Mouse (Mus musculus) erythroblast, embryonic 14.5 days (primary cell): ENCODE results near the gene Snx10.

Experiments
- GATA1 ChIP-seq: IDR thresholded peaks from 2 replicates; pipeline ENCODE4 v1.6.1; 2012; ENCODE audit warnings: low read length, inconsistent platforms, mixed read lengths
- TAL1 ChIP-seq: IDR thresholded peaks from 3 replicates; pipeline ENCODE4 v1.6.1; 2012; ENCODE audit warnings: low read length, inconsistent platforms, mixed read lengths

DNA sequence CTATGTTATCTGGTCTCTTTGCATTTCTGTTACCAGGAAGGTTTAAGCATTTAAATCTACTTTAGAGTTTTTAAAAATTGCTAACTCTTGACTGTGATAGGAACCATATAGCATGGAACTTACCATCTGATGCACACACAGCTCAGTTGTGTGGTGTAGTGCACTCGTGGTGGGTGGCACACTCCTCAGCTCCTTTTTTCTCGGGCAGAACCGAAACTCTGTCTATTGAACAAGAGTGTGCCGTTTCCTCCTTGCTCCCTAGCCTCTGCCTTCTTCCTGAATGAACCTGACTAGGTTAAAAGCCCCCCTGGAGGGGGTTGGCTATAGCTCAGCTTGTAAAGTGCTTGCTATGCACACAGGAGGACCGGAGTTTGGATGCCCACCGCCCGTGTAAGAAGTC is 32.9 kb downstream of the Snx10 start:
- TF ChIP-seq GATA1 (no peak), TAL1 (no peak)
